Mouse (Mus musculus) limb, embryonic 10.5 days (tissue): ENCODE measurements around the gene Adam30. TPM values are rescaled to one million over a fixed set of nuclear protein-coding genes. Genes with fewer than 3 reads are reported as not detected.
"Not testable (repeated sequence)": the region's sequence is repeated elsewhere in the genome, so short reads cannot be mapped to it uniquely, and the experiment has no call there.

Source experiments
- DNase-seq: peaks from one replicate; pipeline ENCODE4 v3.0.0-alpha.2; 2017; ENCODE audit warnings: low spot score
- H3K27ac ChIP-seq: fragments of 300-500 bp; sonication (generic); 2 replicates; pipeline ENCODE4 v1.5.1; 2016; ENCODE audit warnings: mild to moderate bottlenecking
- H3K27me3 ChIP-seq: fragments of 300-500 bp; sonication (generic); 2 replicates; pipeline ENCODE4 v1.6.1; 2016; ENCODE audit warnings: low read depth, mild to moderate bottlenecking; ENCODE audit not compliant: poor library complexity, severe bottlenecking
- H3K36me3 ChIP-seq: fragments of 300-500 bp; sonication (generic); 2 replicates; pipeline ENCODE4 v1.6.1; 2016; ENCODE audit warnings: mild to moderate bottlenecking, moderate library complexity
- H3K4me1 ChIP-seq: fragments of 300-500 bp; sonication (generic); 2 replicates; pipeline ENCODE4 v1.6.1; 2016
- H3K4me3 ChIP-seq: fragments of 300-500 bp; sonication (generic); 2 replicates; pipeline ENCODE4 v1.5.1; 2016; ENCODE audit warnings: mild to moderate bottlenecking, moderate library complexity
- H3K9me3 ChIP-seq: fragments of 300-500 bp; sonication (generic); replicated peaks from 2 replicates; pipeline ENCODE4 v1.6.1; 2016; ENCODE audit warnings: mild to moderate bottlenecking
- WGBS: fragments of 180-500 bp; shearing (Covaris S2); methylation state at CpG from one replicate; pipeline ENCODE4 v1.1.7; 2016; 5-methylcytosine and 5-hydroxymethylcytosine counted together
- polyA plus RNA-seq: library from polyadenylated mRNA; unstranded; fragments of >200 nt; fragmentation: Nextera tagmentation; extraction: Ambion mirVana; gene quantifications from 2 replicates; pipeline ENCODE4 v1.2.1, GENCODE M21; 2016

Adam30 gene
- not detected in 2 replicates for polyA plus RNA-seq

GRCm38 (mm10) chr3:98160330-98160729 is at the start of gene Adam30:
Adam30 (plus strand) TSS chr3:98160630.
- no peaks in the 10 kb centered on the region for H3K27me3 ChIP-seq
- no peak within 1 kb of the TSS for H3K27ac ChIP-seq
- H3K36me3 ChIP-seq = no peaks in the 10 kb centered on the region
- H3K4me3 ChIP-seq = no peak within 1 kb of the TSS
- H3K4me1 ChIP-seq = peaks cover 7% of the 10 kb centered on the region
- DNase-seq = no peak
- WGBS = 87% methylated on average over 17 of the region's 17 CpGs
- no peaks in the 10 kb centered on the region for H3K9me3 ChIP-seq

- Histone ChIP-seq H3K9me3 (no peaks in the 10 kb centered on the region), H3K36me3 (peaks cover 100% of the 10 kb centered on the region), H3K4me3 (no peak overlapping the region), H3K4me1 (no peaks in the 10 kb centered on the region), H3K27ac (no peak overlapping the region), H3K27me3 (no peaks in the 10 kb centered on the region)
- DNase-seq = no peak
- WGBS = 85% methylated on average over 3 of the region's 3 CpGs
Observed at GRCm38 (mm10) chr3:98118252-98118651, 42.2 kb upstream of the Adam30 start.

- Histone ChIP-seq H3K27ac (no peak overlapping the region), H3K4me1 (no peaks in the 10 kb centered on the region), H3K36me3 (peaks cover 100% of the 10 kb centered on the region), H3K27me3 (no peaks in the 10 kb centered on the region), H3K9me3 (no peaks in the 10 kb centered on the region), H3K4me3 (no peak overlapping the region)
- DNase-seq = no peak
- 89% methylated on average over 6 of the region's 6 CpGs for WGBS
Observed at GRCm38 (mm10) chr3:98119338-98119737, 41.1 kb upstream of the Adam30 start.

- Histone ChIP-seq H3K4me1 (no peaks in the 10 kb centered on the region), H3K4me3 (no peak overlapping the region), H3K27me3 (no peaks in the 10 kb centered on the region), H3K27ac (no peak overlapping the region), H3K36me3 (peaks cover 99% of the 10 kb centered on the region), H3K9me3 (no peaks in the 10 kb centered on the region)
- WGBS = 77% methylated on average over 6 of the region's 6 CpGs
- DNase-seq = no peak
Observed at GRCm38 (mm10) chr3:98120884-98121283, 39.5 kb upstream of the Adam30 start.

- Histone ChIP-seq H3K27ac (no peak overlapping the region), H3K36me3 (peaks cover 99% of the 10 kb centered on the region), H3K27me3 (no peaks in the 10 kb centered on the region), H3K9me3 (no peaks in the 10 kb centered on the region), H3K4me1 (no peaks in the 10 kb centered on the region), H3K4me3 (no peak overlapping the region)
- 94% methylated on average over 2 of the region's 2 CpGs for WGBS
- no peak for DNase-seq
Observed at GRCm38 (mm10) chr3:98127775-98128174, 32.7 kb upstream of the Adam30 start.

- no peak for DNase-seq
- Histone ChIP-seq H3K36me3 (peaks cover 99% of the 10 kb centered on the region), H3K4me1 (no peaks in the 10 kb centered on the region), H3K27me3 (no peaks in the 10 kb centered on the region), H3K4me3 (no peak overlapping the region), H3K27ac (no peak overlapping the region), H3K9me3 (no peaks in the 10 kb centered on the region)
- WGBS = 95% methylated on average over 5 of the region's 5 CpGs
Observed at GRCm38 (mm10) chr3:98128716-98129115, 31.7 kb upstream of the Adam30 start.

GRCm38 (mm10) chr3:98132140-98132539 is 28.3 kb upstream of the Adam30 start:
- H3K36me3 ChIP-seq = peaks cover 98% of the 10 kb centered on the region
- not testable (repeated sequence) for H3K27ac ChIP-seq, H3K9me3 ChIP-seq, H3K27me3 ChIP-seq, H3K4me1 ChIP-seq, H3K4me3 ChIP-seq, DNase-seq
- WGBS = 92% methylated on average over 4 of the region's 4 CpGs

GRCm38 (mm10) chr3:98132636-98133035 is 27.8 kb upstream of the Adam30 start:
- Histone ChIP-seq H3K4me1 (no peaks in the 10 kb centered on the region), H3K36me3 (peaks cover 98% of the 10 kb centered on the region), H3K4me3 (no peak overlapping the region), H3K27me3 (no peaks in the 10 kb centered on the region), H3K27ac (no peak overlapping the region), H3K9me3 (no peaks in the 10 kb centered on the region)
- 94% methylated on average over 8 of the region's 8 CpGs for WGBS
- no peak for DNase-seq

- H3K4me3 ChIP-seq = no peak overlapping the region
- no peaks in the 10 kb centered on the region for H3K9me3 ChIP-seq
- no peaks in the 10 kb centered on the region for H3K27me3 ChIP-seq
- H3K36me3 ChIP-seq = peaks cover 100% of the 10 kb centered on the region
- no peak for DNase-seq
- H3K4me1 ChIP-seq = no peaks in the 10 kb centered on the region
- H3K27ac ChIP-seq = no peak overlapping the region
- WGBS = 97% methylated on average over 15 of the region's 15 CpGs
Observed at GRCm38 (mm10) chr3:98141456-98141855, 19.0 kb upstream of the Adam30 start.

- Histone ChIP-seq H3K4me1 (no peaks in the 10 kb centered on the region), H3K27me3 (no peaks in the 10 kb centered on the region), H3K36me3 (peaks cover 100% of the 10 kb centered on the region), H3K4me3 (no peak overlapping the region), H3K27ac (no peak overlapping the region), H3K9me3 (no peaks in the 10 kb centered on the region)
- DNase-seq = no peak
- 93% methylated on average over 13 of the region's 13 CpGs for WGBS
Observed at GRCm38 (mm10) chr3:98142862-98143261, 17.6 kb upstream of the Adam30 start.

- H3K9me3 ChIP-seq = no peaks in the 10 kb centered on the region
- peaks cover 96% of the 10 kb centered on the region for H3K36me3 ChIP-seq
- H3K27ac ChIP-seq = no peak overlapping the region
- no peaks in the 10 kb centered on the region for H3K27me3 ChIP-seq
- WGBS = 91% methylated on average over 10 of the region's 10 CpGs
- no peak overlapping the region for H3K4me3 ChIP-seq
- no peak for DNase-seq
- H3K4me1 ChIP-seq = no peaks in the 10 kb centered on the region
Observed at GRCm38 (mm10) chr3:98145204-98145603, 15.2 kb upstream of the Adam30 start.

GRCm38 (mm10) chr3:98146471-98147410 is 13.7 kb upstream of the Adam30 start:
- Histone ChIP-seq H3K4me3 (no peak overlapping the region), H3K27ac (no peak overlapping the region), H3K36me3 (peaks cover 89% of the 10 kb centered on the region), H3K9me3 (no peaks in the 10 kb centered on the region), H3K4me1 (no peaks in the 10 kb centered on the region), H3K27me3 (no peaks in the 10 kb centered on the region)
- peak; percentile 28 for DNase-seq
- WGBS = 97% methylated on average over 29 of the region's 29 CpGs

- H3K4me1 ChIP-seq = no peaks in the 10 kb centered on the region
- DNase-seq = peak; percentile 18
- WGBS = 93% methylated on average over 14 of the region's 14 CpGs
- H3K27me3 ChIP-seq = no peaks in the 10 kb centered on the region
- H3K36me3 ChIP-seq = peaks cover 79% of the 10 kb centered on the region
- no peak overlapping the region for H3K27ac ChIP-seq
- H3K4me3 ChIP-seq = no peak overlapping the region
- no peaks in the 10 kb centered on the region for H3K9me3 ChIP-seq
Observed at GRCm38 (mm10) chr3:98147706-98148105, 12.7 kb upstream of the Adam30 start.
